Mouse (Mus musculus) liver, embryonic 13.5 days (tissue): ENCODE measurements around the gene Eef2. TPM values are rescaled to one million over a fixed set of nuclear protein-coding genes. Genes with fewer than 3 reads are reported as not detected.

Experiments used
- polyA plus RNA-seq: library from polyadenylated mRNA; unstranded; fragments of >200 nt; fragmentation: Nextera tagmentation; extraction: Ambion mirVana; gene quantifications from 2 replicates; pipeline ENCODE4 v1.2.1, GENCODE M21; 2015

Eef2 gene
- polyA plus RNA-seq, 1 experiment from 2014 or later, result 369 TPM

Other genes with a start within 250 kb of the Eef2 start
- gene Gadd45b, start 246.6 kb upstream of the Eef2 start, polyA plus RNA-seq, result 1.6 and 1.8 TPM in 2 replicates
- gene Gng7, start 161.7 kb upstream of the Eef2 start, polyA plus RNA-seq, result 0.44 and 0.46 TPM in 2 replicates
- 0.06 TPM in 1 of 2 replicates, not detected in the other for gene Diras1, start 151.0 kb upstream of the Eef2 start, polyA plus RNA-seq
- 5.7 and 5.8 TPM in 2 replicates for gene Slc39a3, start 139.2 kb upstream of the Eef2 start, polyA plus RNA-seq
- 69.1 and 71.6 TPM in 2 replicates for gene Sgta, start 116.5 kb upstream of the Eef2 start, polyA plus RNA-seq
- gene Thop1, start 106.6 kb upstream of the Eef2 start, polyA plus RNA-seq, result 35.1 and 38.2 TPM in 2 replicates
- 22.3 and 22.5 TPM in 2 replicates for gene Creb3l3, start 77.8 kb upstream of the Eef2 start, polyA plus RNA-seq
- gene Map2k2, start 70.7 kb upstream of the Eef2 start, polyA plus RNA-seq, result 127 and 130 TPM in 2 replicates
- 49.1 and 49.6 TPM in 2 replicates for gene Zbtb7a, start 41.4 kb upstream of the Eef2 start, polyA plus RNA-seq
- gene Pias4, start 8.7 kb upstream of the Eef2 start, polyA plus RNA-seq, result 23.5 and 23.8 TPM in 2 replicates
- gene Dapk3, start 6.4 kb downstream of the Eef2 start, polyA plus RNA-seq, result 19.3 and 20.9 TPM in 2 replicates
- gene 4930442H23Rik, start 7.2 kb downstream of the Eef2 start, polyA plus RNA-seq, result 0.08 TPM in 1 of 2 replicates, not detected in the other
- not detected in 2 replicates for gene Nmrk2, start 25.4 kb downstream of the Eef2 start, polyA plus RNA-seq
- gene Atcay, start 54.2 kb downstream of the Eef2 start, polyA plus RNA-seq, result 0.05 and 0.08 TPM in 2 replicates
- gene Zfr2, start 56.5 kb downstream of the Eef2 start, polyA plus RNA-seq, result 0.28 and 0.43 TPM in 2 replicates
- 1.2 and 1.8 TPM in 2 replicates for gene Matk, start 76.3 kb downstream of the Eef2 start, polyA plus RNA-seq
- gene Mrpl54, start 90.3 kb downstream of the Eef2 start, polyA plus RNA-seq, result 130 and 134 TPM in 2 replicates
- 24.5 and 26.7 TPM in 2 replicates for gene Apba3, start 90.3 kb downstream of the Eef2 start, polyA plus RNA-seq
- 0.35 and 0.43 TPM in 2 replicates for gene Tjp3, start 115.0 kb downstream of the Eef2 start, polyA plus RNA-seq
- gene Pip5k1c, start 116.3 kb downstream of the Eef2 start, polyA plus RNA-seq, result 13.2 and 16.7 TPM in 2 replicates
- gene Cactin, start 144.5 kb downstream of the Eef2 start, polyA plus RNA-seq, result 29.5 and 33.0 TPM in 2 replicates
- 5.2 and 5.3 TPM in 2 replicates for gene Tbxa2r, start 152.1 kb downstream of the Eef2 start, polyA plus RNA-seq
- gene Gipc3, start 166.6 kb downstream of the Eef2 start, polyA plus RNA-seq, result not detected in 2 replicates
- gene Hmg20b, start 173.8 kb downstream of the Eef2 start, polyA plus RNA-seq, result 27.1 and 30.3 TPM in 2 replicates
- gene Mfsd12, start 180.9 kb downstream of the Eef2 start, polyA plus RNA-seq, result 12.5 and 13.1 TPM in 2 replicates
- gene 4930404N11Rik, start 189.2 kb downstream of the Eef2 start, polyA plus RNA-seq, result 1.2 and 1.4 TPM in 2 replicates
- gene Fzr1, start 201.9 kb downstream of the Eef2 start, polyA plus RNA-seq, result 89.5 and 94.1 TPM in 2 replicates
- gene Dohh, start 207.8 kb downstream of the Eef2 start, polyA plus RNA-seq, result 61.1 and 68.7 TPM in 2 replicates
- 0.86 and 0.89 TPM in 2 replicates for gene Gm48551, start 207.8 kb downstream of the Eef2 start, polyA plus RNA-seq
- gene Gm48552, start 212.4 kb downstream of the Eef2 start, polyA plus RNA-seq, result 0.93 TPM in 1 of 2 replicates, not detected in the other
- gene Smim24, start 216.4 kb downstream of the Eef2 start, polyA plus RNA-seq, result 1.8 TPM in 2 replicates